Mouse (Mus musculus): ENCODE results near the gene Ankrd6. TPM values are rescaled to one million over a fixed set of nuclear protein-coding genes. Genes with fewer than 3 reads are reported as not detected.

The Ankrd6 gene
- total RNA-seq, 2 experiments from 2014 or later, result 4.3 to 5.8 TPM

GRCm38 (mm10) chr4:32789020-32789419, 161.6 kb downstream of the Ankrd6 start:
- no peak for DNase-seq (ENCODE audit: low spot score in 2 of 2)

GRCm38 (mm10) chr4:32787110-32787509, 163.5 kb downstream of the Ankrd6 start:
- DNase-seq (ENCODE audit: low spot score in 2 of 2), result no peak

- DNase-seq (ENCODE audit: low spot score in 2 of 2), result no peak
These were observed 170.6 kb downstream of the Ankrd6 start for GRCm38 (mm10) chr4:32779996-32780395.

GRCm38 (mm10) chr4:32770284-32770810, 180.3 kb downstream of the Ankrd6 start:
- DNase-seq (ENCODE audit: low spot score in 2 of 2), result no peak

- no peak for DNase-seq (ENCODE audit: low spot score in 2 of 2)
These were observed 182.6 kb downstream of the Ankrd6 start for GRCm38 (mm10) chr4:32768046-32768445.

- DNase-seq (ENCODE audit: low spot score in 2 of 2), result no peak
These were observed 183.2 kb downstream of the Ankrd6 start for GRCm38 (mm10) chr4:32767471-32767870.

- no peak for DNase-seq (ENCODE audit: low spot score in 2 of 2)
These were observed 193.2 kb downstream of the Ankrd6 start for GRCm38 (mm10) chr4:32757430-32757829.

Other genes starting within 250 kb of the Ankrd6 start
- gene Lyrm2, start 150.6 kb downstream of the Ankrd6 start, total RNA-seq (2021), result 10 to 100 TPM; 39.1 to 39.4 TPM
- 10 to 100 TPM; 84.8 to 85.5 TPM for gene Rragd, start 32.2 kb upstream of the Ankrd6 start, total RNA-seq (2021)
- 10 to 100 TPM; 59.7 to 65.8 TPM for gene Ube2j1, start 80.6 kb upstream of the Ankrd6 start, total RNA-seq (2021)
- gene Gabrr2, start 112.2 kb upstream of the Ankrd6 start, total RNA-seq (2021), result 1 to 10 TPM; 1.5 to 1.8 TPM
- gene Gabrr1, start 181.7 kb upstream of the Ankrd6 start, total RNA-seq (2021), result under 1 TPM in 1 of 2 experiments, not detected in 1; 0.20 TPM
- 10 to 100 TPM; 28.8 to 35.2 TPM for gene Pm20d2, start 238.9 kb upstream of the Ankrd6 start, total RNA-seq (2021)